Mouse (Mus musculus) neural tube, embryonic 15.5 days (tissue): ENCODE results near the gene Sipa1l2. TPM values are rescaled to one million over a fixed set of nuclear protein-coding genes. Genes with fewer than 3 reads are reported as not detected.

ENCODE experiments used
- ATAC-seq: fragments of 200-750 bp; cut with Nextera tagmentation; 2 replicates; pipeline ENCODE4 v1.8.0; 2017; ENCODE audit warnings: mild to moderate bottlenecking, moderate TSS enrichment, moderate library complexity; ENCODE audit not compliant: low FRiP score
- H3K27ac ChIP-seq: fragments of 300-500 bp; sonication (generic); replicated peaks from 2 replicates; pipeline ENCODE4 v1.5.1; 2015; ENCODE audit warnings: mild to moderate bottlenecking, inconsistent platforms
- H3K27me3 ChIP-seq: fragments of 300-500 bp; sonication (generic); replicated peaks from 2 replicates; pipeline ENCODE4 v1.6.1; 2015; ENCODE audit warnings: inconsistent platforms
- H3K36me3 ChIP-seq: fragments of 300-500 bp; sonication (generic); 2 replicates; pipeline ENCODE4 v1.6.1; 2015; ENCODE audit warnings: inconsistent platforms
- H3K4me1 ChIP-seq: fragments of 300-500 bp; sonication (generic); 2 replicates; pipeline ENCODE4 v1.6.1; 2015; ENCODE audit warnings: inconsistent platforms
- H3K4me2 ChIP-seq: fragments of 300-500 bp; sonication (generic); 2 replicates; pipeline ENCODE4 v1.6.1; 2015; ENCODE audit warnings: inconsistent platforms, mild to moderate bottlenecking, moderate library complexity
- H3K4me3 ChIP-seq: fragments of 300-500 bp; sonication (generic); replicated peaks from 2 replicates; pipeline ENCODE4 v1.5.1; 2015; ENCODE audit warnings: mild to moderate bottlenecking, inconsistent platforms
- H3K9ac ChIP-seq: fragments of 300-500 bp; sonication (generic); replicated peaks from 2 replicates; pipeline ENCODE4 v1.6.1; 2015; ENCODE audit warnings: mild to moderate bottlenecking, inconsistent platforms
- H3K9me3 ChIP-seq: fragments of 300-500 bp; sonication (generic); replicated peaks from 2 replicates; pipeline ENCODE4 v1.6.1; 2016; ENCODE audit warnings: inconsistent platforms
- WGBS: fragments of 180-500 bp; shearing (Covaris S2); methylation state at CpG from one replicate; pipeline ENCODE4 v1.1.7; 2015; ENCODE audit warnings: mixed read lengths; 5-methylcytosine and 5-hydroxymethylcytosine counted together
- polyA plus RNA-seq: library from polyadenylated mRNA; unstranded; fragments of >200 nt; fragmentation: Nextera tagmentation; extraction: Ambion mirVana; gene quantifications from 2 replicates; pipeline ENCODE4 v1.2.1, GENCODE M21; 2015

The Sipa1l2 gene
- polyA plus RNA-seq, 1 experiment from 2014 or later, result 16.3 TPM

GRCm38 (mm10) chr8:125369491-125370236, 199.9 kb downstream of the Sipa1l2 start:
- no peak overlapping the region for H3K27ac ChIP-seq
- WGBS, result 37% methylated on average over 8 of the region's 8 CpGs
- ATAC-seq, result no peak
- no peak overlapping the region for H3K4me3 ChIP-seq
- no peaks in the 10 kb centered on the region for H3K36me3 ChIP-seq
- no peak overlapping the region for H3K9ac ChIP-seq
- no peaks in the 10 kb centered on the region for H3K27me3 ChIP-seq
- no peak overlapping the region for H3K4me2 ChIP-seq
- H3K4me1 ChIP-seq, result peaks cover 10% of the 10 kb centered on the region
- H3K9me3 ChIP-seq, result no peaks in the 10 kb centered on the region

DNA sequence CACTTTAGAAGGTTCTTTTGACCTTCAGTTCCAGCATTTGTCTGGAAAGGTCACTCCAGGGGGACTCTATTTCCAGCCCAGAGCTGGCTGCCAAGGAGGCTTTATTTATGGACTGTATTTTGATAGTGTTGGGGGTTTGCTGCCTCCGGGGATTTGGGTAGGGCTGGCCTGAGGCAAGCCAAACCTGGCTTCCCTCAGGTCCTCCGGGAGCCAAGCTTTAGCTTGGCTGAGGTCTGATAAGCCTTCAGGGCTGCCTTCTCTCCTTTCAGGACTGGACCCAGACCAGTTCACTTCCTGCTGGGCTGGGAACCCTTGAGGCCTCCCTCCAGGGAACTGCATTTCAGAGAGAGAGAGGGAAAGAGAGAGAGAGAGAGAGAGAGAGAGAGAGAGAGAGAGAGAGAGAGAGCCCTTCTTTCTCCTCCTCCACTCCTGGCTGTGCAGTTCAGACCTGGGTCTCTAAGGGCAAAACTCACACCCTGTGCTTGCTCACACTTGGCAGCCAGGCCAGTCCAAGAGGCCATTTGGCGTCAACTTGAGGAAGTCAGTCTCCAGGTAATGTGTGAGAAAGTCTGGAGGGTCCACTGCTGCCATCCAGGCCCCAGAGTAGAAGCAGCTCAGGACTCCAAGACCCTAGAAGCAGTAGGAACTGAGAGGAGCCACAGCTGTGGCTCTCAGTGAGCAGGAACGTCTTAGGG, 201.1 kb downstream of the Sipa1l2 start:
- Histone ChIP-seq H3K4me3 (no peak overlapping the region), H3K9ac (no peak overlapping the region), H3K36me3 (no peaks in the 10 kb centered on the region), H3K4me2 (no peak overlapping the region), H3K4me1 (peaks cover 10% of the 10 kb centered on the region), H3K27me3 (no peaks in the 10 kb centered on the region), H3K9me3 (no peaks in the 10 kb centered on the region), H3K27ac (no peak overlapping the region)
- 65% methylated on average over 4 of the region's 4 CpGs for WGBS
- ATAC-seq, result no peak

Other genes starting within 250 kb of the Sipa1l2 start
- 6.5 and 6.6 TPM in 2 replicates for gene Map10, start 100.0 kb upstream of the Sipa1l2 start, polyA plus RNA-seq
- gene Ntpcr, start 160.2 kb upstream of the Sipa1l2 start, polyA plus RNA-seq, result 33.1 and 36.9 TPM in 2 replicates